Mouse (Mus musculus): ENCODE data around the gene Vps45.
"Not testable (repeated sequence)": the region's sequence is repeated elsewhere in the genome, so short reads cannot be mapped to it uniquely, and the experiment has no call there.

Gene Vps45

GRCm38 (mm10) chr3:96078711-96079110, 20.4 kb upstream of the Vps45 start:
- DNase-seq (ENCODE audit: low read depth, low spot score) = no peak

DNA sequence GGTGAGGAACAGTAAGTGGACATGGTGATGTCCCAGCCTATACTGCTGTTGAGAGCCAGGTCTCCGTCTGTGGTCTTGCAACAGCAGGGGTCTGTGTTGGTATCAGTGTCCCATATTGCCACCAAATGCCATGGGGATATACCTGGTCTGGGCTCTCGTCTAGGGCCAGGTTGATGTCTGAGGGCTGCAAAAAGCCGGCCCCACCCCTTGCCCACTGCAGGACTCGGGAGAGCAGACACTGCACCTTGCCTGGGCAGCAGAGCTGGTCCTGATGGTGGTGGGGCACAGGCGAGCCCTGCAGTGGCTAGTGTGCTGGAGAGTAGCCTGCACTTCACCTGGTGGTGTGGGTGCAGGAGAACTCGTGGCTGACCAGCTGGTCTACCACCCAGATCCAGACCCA, 19.8 kb upstream of the Vps45 start:
- DNase-seq (ENCODE audit: low read depth, low spot score) = no peak

GRCm38 (mm10) chr3:96072921-96073486, 14.7 kb upstream of the Vps45 start:
- DNase-seq (ENCODE audit: low read depth, low spot score) = no peak

DNA sequence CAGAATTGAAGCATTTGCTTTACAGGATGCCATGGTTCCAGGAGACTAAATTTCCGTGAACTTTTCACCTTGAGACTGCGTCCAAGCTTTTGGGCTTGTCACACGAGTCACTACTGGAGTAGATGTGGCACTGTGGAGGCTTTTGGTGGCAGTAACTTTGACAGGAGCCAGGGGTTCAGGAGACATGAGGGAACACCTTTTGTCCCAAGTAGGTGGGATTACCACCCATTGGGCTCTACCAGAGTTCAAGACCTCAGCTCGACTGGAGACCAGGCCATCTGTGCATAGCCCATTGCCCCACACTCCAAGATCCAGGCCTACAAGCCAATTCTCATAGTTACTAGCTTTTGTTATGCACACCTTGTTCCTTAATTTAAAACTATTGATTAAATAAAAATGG, 12.0 kb upstream of the Vps45 start:
- DNase-seq (ENCODE audit: low read depth, low spot score) = no peak

DNA sequence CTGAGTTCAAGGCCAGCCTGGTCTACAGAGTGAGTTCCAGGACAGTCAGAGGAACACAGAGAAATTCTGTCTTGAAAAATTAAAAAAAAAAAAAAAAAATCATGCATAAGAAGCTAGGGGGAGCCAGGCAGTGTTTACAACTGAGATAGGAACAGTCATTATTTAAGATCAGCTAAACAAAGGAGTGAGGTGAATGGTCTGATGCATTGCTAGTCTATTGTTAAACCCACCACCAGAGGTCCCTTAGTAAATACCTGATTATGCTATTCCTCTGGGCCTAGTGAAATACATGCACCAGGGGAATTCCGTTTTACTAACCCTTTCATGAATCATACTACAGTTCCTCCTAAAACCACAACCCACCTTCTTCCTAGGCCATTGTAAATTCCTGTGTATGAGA, 11.3 kb upstream of the Vps45 start:
- DNase-seq (ENCODE audit: low read depth, low spot score) = no peak

DNA sequence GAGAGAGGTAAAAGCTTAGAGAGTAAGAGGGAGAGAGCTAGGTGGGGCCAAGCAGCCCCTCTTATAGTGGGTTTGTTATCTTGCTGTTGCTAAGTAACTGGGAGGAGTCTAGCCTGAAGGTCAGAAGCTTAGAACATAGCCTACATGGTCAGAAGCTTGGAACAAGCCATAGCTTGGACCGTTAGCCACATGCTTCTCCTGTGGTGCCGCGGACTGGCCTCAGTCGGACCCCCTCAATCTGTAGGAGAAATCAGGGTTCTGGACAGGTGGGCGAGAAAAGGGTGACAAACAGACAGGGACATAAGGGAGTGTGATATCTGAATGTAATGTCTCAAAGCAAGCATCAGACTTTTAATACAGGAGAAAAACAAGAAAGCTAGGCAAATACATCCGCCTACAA, 10.8 kb upstream of the Vps45 start:
- no peak for DNase-seq (ENCODE audit: low read depth, low spot score)

GRCm38 (mm10) chr3:96066741-96067140, 8.5 kb upstream of the Vps45 start:
- DNase-seq (ENCODE audit: low read depth, low spot score) = no peak

DNA sequence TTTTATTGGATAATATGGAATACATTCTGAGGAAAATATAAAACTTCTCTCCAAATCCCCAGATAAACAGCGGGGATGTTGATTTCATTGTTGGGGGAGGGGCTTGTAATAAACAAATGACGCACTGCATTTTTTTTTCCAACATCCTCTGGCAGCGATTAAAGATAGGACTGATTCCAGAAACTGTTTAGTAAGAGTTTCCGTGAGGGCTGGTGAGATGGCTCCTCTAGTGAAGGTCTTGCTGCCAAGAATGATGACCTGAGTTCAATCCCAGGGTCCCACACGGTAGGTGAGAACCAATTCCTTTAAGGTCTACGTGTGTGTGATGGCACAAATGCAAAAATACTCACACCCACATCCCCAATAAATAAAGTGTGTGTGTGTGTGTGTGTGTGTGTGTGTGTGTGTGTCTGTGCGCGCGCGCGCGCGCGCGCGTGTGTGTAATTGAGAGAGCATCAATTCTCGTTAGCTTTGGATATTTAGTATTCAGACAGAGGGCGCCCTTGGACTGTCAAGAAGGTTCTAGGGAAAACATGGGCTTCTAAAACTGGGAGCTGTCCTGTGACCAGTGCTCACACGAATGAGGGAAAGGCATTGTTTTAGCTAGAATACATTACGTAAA, 7.6 kb upstream of the Vps45 start:
- DNase-seq (ENCODE audit: low read depth, low spot score) = peak; percentile 85

- peak; percentile 45 for DNase-seq (ENCODE audit: low read depth, low spot score)
Measured at GRCm38 (mm10) chr3:96065147-96065546, 6.9 kb upstream of the Vps45 start.

- no peak for DNase-seq (ENCODE audit: low read depth, low spot score)
Measured at GRCm38 (mm10) chr3:96064217-96064616, 6.0 kb upstream of the Vps45 start.

- no peak for DNase-seq (ENCODE audit: low read depth, low spot score)
Measured at GRCm38 (mm10) chr3:96063299-96063698, 5.0 kb upstream of the Vps45 start.

- DNase-seq (ENCODE audit: low read depth, low spot score) = no peak
Measured at GRCm38 (mm10) chr3:96060146-96060545, 1.9 kb upstream of the Vps45 start.

GRCm38 (mm10) chr3:96057747-96058204, 490 bp downstream of the Vps45 start:
- peak; percentile 94 for DNase-seq (ENCODE audit: low read depth, low spot score)

- no peak for DNase-seq (ENCODE audit: low read depth, low spot score)
Measured at GRCm38 (mm10) chr3:96056031-96056430, 2.2 kb downstream of the Vps45 start.

DNA sequence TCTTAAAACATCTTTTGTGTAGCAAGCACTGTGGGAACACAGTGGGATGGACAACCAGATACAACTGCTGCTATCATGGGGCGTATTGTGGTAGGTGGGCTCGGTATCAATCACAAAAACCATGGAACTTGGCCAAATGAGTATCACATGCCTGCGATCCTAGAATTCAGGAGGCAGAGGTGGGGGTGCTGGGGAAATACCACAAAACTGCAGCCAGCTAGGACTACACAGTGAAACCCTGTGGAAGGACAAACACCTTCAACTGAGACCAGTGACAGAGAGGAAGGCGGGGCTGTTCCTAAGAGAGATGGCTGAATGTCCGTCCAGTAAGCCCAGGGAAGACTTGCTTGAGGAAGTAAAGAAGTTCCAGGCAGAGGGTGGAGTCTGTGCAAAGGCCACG, 3.0 kb downstream of the Vps45 start:
- DNase-seq (ENCODE audit: low read depth, low spot score) = no peak

DNA sequence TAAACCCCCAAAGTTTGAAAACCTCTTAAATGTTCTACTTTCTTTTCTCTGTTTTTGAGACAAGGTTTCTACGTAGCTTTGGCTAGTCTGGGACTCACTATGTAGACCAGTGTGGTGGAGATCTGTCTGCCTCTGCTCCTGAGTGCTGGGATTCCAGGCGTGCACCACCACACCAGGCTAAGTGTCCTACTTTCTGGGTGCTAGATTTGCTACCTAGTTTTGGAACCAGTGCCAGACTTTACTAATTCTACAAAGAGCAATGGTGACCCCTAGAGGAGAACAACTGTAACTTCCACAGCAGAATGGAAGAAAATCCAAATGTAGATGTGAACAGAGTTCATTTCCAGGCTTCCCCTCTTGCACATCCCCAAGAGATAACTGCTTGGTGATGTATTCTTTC, 6.4 kb downstream of the Vps45 start:
- peak; percentile 48 for DNase-seq (ENCODE audit: low read depth, low spot score)

DNA sequence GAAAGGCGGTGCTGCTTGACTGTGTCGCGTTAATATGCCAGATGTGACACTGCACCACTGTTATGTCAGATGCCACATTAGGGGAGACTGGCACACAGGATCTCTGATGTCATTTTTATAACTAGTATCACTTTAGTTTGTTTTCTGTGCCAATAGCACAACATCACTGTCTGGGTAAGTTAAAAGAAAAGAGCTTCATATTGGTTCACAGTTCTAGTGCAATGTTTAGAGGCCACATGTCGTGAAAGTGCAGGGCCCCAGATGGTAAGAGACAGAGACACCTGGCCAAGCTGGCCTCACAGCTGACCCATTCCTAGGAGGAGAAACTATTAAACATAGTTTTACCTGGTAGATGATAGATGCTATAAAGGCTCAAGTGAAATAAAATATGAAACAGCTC, 7.1 kb downstream of the Vps45 start:
- no peak for DNase-seq (ENCODE audit: low read depth, low spot score)

DNA sequence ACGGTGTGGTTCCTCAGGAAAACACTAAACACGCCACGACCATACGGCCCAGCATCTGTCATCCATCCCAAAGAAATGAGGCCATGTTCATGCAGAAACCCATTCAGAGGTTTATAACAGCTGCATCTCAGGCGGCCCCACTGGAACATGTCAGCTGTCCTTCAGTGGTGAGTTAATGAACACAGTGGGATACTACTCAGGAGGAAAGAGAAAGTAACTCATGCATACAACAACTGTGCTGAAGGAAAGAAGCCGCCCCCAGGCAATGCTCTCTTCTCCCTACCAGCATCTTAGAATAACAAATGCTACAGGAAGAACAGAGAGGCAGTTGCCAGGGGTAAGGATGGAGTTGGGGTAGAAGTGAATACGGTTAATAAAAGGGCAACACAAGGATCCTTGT, 7.5 kb downstream of the Vps45 start:
- no peak for DNase-seq (ENCODE audit: low read depth, low spot score)

DNA sequence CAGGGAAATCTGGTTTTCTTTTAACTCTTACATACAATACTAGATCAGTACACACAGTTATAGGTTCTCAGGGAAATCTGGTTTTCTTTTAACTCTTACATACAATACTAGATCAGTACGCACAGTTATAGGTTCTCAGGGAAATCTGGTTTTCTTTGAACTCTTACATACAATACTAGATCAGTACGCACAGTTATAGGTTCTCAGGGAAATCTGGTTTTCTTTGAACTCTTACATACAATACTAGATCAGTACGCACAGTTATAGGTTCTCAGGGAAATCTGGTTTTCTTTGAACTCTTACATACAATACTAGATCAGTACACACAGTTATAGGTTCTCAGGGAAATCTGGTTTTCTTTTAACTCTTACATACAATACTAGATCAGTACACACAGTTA, 13.7 kb downstream of the Vps45 start:
- not testable (repeated sequence) for DNase-seq (ENCODE audit: low read depth, low spot score)

DNA sequence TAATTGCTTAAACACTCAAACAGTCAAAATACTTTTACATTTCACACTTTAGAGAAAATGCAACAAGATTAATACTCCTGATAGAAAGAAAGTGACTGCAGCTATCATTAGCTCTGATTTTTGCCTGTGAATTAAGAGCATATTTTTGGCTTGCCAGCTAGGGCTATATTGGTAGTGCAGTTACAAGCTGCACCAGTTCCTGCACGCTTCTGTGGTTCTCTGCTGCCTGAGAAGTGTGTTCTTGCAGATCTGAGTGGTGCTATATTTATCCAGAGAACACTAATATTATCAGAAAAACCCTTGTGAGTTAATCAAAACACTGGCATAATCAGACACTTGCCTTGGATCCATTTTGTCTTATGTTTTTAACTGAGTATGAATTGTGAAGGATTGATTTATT, 15.2 kb downstream of the Vps45 start:
- no peak for DNase-seq (ENCODE audit: low read depth, low spot score)

DNA sequence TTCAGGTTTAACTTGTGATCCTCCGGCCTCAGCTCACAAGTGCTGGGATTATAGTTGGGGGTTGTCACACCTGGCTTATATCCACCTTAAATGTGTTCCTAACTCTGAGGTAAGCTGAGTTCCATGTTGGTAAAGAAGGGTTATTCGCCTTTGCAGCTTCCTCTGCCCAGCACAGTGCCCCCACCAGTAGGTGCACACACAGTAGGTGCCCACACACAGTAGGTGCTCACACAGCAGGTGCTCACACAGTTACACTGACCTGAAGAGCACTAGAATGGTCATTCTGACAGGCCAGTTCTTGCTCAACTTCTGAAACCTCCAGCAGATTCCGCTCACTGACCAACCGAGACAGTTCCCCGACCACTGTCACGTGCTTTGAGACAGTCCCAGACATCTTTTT, 17.2 kb downstream of the Vps45 start:
- DNase-seq (ENCODE audit: low read depth, low spot score) = no peak

DNA sequence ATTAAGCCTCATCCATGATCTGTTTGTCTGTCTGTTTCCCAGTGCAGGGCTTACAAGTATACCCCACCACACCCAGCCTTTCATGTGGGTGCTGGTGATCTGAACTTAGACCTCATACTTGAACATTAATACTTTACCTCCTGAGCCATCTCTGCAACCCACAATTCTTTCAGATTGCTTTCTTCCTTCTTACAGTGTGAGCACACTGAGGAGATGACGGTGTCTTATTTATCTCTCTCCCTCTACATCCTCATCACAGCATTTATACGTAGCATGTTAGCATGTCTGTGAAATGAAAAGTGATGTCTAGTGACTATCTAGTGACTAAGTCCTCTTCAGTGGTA, 17.6 kb downstream of the Vps45 start:
- DNase-seq (ENCODE audit: low read depth, low spot score) = no peak

DNA sequence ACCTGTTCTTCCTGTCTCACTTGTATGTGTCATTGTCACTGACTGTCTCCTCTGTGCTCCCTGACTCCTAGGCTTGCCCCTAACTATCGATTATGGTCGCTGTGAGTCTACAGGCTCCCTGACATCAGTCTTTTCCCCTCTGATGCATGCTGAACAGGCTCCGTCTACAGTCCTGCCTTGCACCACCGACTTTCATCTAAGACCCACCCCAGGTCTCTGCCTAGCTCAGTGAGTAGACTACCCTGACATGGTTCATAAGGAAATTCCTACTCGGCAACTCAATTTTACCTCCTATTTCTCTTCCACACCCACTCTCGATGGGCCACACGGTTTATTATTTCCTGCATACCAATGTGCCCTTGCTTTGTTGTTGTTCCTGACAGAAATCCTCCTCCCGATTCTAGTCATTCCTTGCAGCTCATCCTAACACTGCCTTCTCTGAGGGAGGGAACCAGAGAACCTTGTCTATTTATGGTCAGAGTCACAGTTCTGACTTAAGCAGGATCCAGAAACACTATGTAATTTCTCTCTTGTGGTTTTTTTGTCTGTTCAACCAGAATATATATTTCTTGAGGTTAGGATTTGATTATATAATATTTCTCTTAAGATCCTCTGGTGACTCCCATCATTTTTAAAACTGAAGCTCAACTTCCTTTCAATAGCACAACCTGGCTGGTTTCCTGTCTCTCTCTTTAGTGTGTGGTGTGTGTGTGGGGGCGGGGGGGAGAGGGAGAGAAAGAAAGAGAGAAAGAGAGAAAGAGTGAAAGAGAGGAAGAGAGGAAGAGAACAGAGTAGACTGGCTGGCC, 18.2 kb downstream of the Vps45 start:
- DNase-seq (ENCODE audit: low read depth, low spot score) = no peak

Data from ES-CJ7 (cell line).